Mouse (Mus musculus) MEL (cell line): Measurements from ENCODE around the gene Creb3l2.

Experiments
- CTCF ChIP-seq, 3 experiments: IDR thresholded peaks in 2 of 3; conservative IDR thresholded peaks in 1 of 3; 2 replicates each; pipeline ENCODE4 v1.5.1; 2011 to 2012; ENCODE audit warnings: low read length in 3 of 3, low read depth in 2 of 3, mild to moderate bottlenecking in 2 of 3, improper control_type of control experiment in 1 of 3, inconsistent platforms in 1 of 3, mixed read lengths in 1 of 3, moderate library complexity in 1 of 3; ENCODE audit not compliant: control insufficient read depth in 1 of 3, insufficient read depth in 1 of 3, poor library complexity in 1 of 3, severe bottlenecking in 1 of 3
- EP300 ChIP-seq, 2 experiments: IDR thresholded peaks; 2 replicates each; pipeline ENCODE4 v1.6.1; 2011; ENCODE audit warnings: improper control_type of control experiment in 2 of 2, low read length in 2 of 2, low read depth in 1 of 2, mild to moderate bottlenecking in 1 of 2
- MAZ ChIP-seq: IDR thresholded peaks from 2 replicates; pipeline ENCODE4 v1.6.1; 2012; ENCODE audit warnings: low read depth, mild to moderate bottlenecking, inconsistent platforms, low read length, improper control_type of control experiment
- TBP ChIP-seq: IDR thresholded peaks from 2 replicates; pipeline ENCODE4 v1.8.0; 2011; ENCODE audit warnings: low read depth, low read length, improper control_type of control experiment
- ZNF384 ChIP-seq: IDR thresholded peaks from 2 replicates; pipeline ENCODE4 v1.6.1; 2012; ENCODE audit warnings: low read depth, mild to moderate bottlenecking, inconsistent platforms, low read length, improper control_type of control experiment

GRCm38 (mm10) chr6:37310601-37311000, 131.3 kb downstream of the Creb3l2 start:
- TF ChIP-seq MAZ (no peak), CTCF (IDR thresholded peaks at IDR 0.05 in 2 of 3, conservative IDR thresholded peaks at IDR 0.05 in 1 of 3; ENCODE audit: control insufficient read depth in 1 of 3, insufficient read depth in 1 of 3, low read depth in 2 of 3, low read length in 3 of 3, poor library complexity in 1 of 3, severe bottlenecking in 1 of 3) (no peak), ZNF384 (no peak), EP300 (IDR thresholded peaks at IDR 0.05; ENCODE audit: low read depth in 1 of 2, low read length in 2 of 2) (no peak), TBP (no peak)
